Mouse (Mus musculus): ENCODE data around the gene Laptm5. TPM values are rescaled to one million over a fixed set of nuclear protein-coding genes. Genes with fewer than 3 reads are reported as not detected.

The Laptm5 gene
- total RNA-seq, 1 experiment: 40.0 TPM

DNA sequence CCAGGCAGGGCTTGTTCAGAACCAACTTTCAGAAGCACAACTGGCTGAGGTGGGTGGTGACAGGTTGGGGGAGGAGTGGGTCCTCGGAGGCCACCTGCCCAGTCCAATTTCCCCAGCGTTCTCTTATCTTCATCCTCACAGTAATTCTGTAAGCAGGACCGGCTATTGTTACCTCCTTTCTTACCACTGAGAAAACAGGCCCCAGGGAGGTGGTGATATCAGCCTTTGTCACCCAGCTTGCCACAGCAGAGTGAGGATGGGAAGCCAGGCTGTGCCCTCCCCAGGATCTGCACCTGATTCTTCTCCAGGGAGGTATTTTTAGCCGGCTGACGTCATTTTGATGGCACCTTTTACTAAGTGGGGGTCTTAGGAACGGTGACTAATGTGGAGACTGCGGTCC, 7.9 kb upstream of the Laptm5 start:
- in situ Hi-C loops (cut with MboI; ENCODE audit: low sequenced_read_pairs in 2 of 2, unreplicated experiment in 2 of 2): no loop called here
- Histone ChIP-seq H3K4me3 (ENCODE audit: insufficient read depth in 1 of 2, low read depth in 1 of 2, low read length in 2 of 2, poor library complexity in 1 of 2, severe bottlenecking in 1 of 2) (no peak overlapping the region), H3K4me1 (ENCODE audit: control insufficient read depth in 2 of 2, insufficient read depth in 2 of 2, low read length in 2 of 2, poor library complexity in 1 of 2) (peaks cover 0 to 1% of the 10 kb centered on the region in 2 experiments; a peak in 2 of 4 replicates), H3K36me3 (ENCODE audit: control insufficient read depth, insufficient read depth, low read length, poor library complexity, severe bottlenecking) (0 out of 2 replicates have a peak, but pooled peaks cover 2% of the 10 kb centered on the region), H3K9me3 (ENCODE audit: control insufficient read depth, insufficient read depth, low read depth, low read length) (no peaks in the 10 kb centered on the region), H3K27ac (ENCODE audit: insufficient read depth, low read depth, low read length, poor library complexity, severe bottlenecking) (no peak overlapping the region), H3K9ac (ENCODE audit: insufficient read depth, low read depth, low read length, poor library complexity, severe bottlenecking) (no peak overlapping the region)
- TF ChIP-seq CHD2 (IDR thresholded peaks at IDR 0.05; ENCODE audit: low read depth, low read length): no peak
- TF ChIP-seq HCFC1 (IDR thresholded peaks at IDR 0.05; ENCODE audit: borderline replicate concordance, insufficient read depth, low read length): no peak
- no peak for TF ChIP-seq ZC3H11A (IDR thresholded peaks at IDR 0.05; ENCODE audit: borderline replicate concordance, low read depth, low read length)
- TF ChIP-seq MAFK (IDR thresholded peaks at IDR 0.05; ENCODE audit: insufficient read depth, low read depth, low read length): no peak
- no peak for TF ChIP-seq ZNF384 (IDR thresholded peaks at IDR 0.05; ENCODE audit: low read depth, low read length)
- DNase-seq (ENCODE audit: low read depth, low spot score): no peak

DNA sequence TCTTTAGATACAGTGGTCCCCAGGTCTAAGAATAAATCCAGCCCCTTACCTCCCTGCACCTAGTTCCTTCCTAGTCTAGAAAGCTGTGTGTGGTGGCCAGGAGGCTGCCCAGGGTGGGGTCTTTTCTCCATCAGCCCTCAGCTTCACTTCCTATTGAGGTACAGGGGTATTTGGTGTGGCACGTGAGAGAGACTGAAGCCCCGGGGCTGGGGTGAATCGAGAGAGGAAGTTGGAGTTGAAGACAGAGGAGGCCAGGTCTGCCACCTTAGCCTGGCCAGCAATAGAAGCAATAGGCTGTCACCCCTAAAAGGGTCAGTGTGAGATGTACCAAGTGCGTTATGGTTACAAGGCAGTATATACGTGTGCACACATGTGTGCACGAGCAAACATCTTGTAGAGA, 7.0 kb upstream of the Laptm5 start:
- Histone ChIP-seq H3K9ac (ENCODE audit: insufficient read depth, low read depth, low read length, poor library complexity, severe bottlenecking) (no peak overlapping the region), H3K27ac (ENCODE audit: insufficient read depth, low read depth, low read length, poor library complexity, severe bottlenecking) (no peak overlapping the region), H3K4me1 (ENCODE audit: control insufficient read depth in 2 of 2, insufficient read depth in 2 of 2, low read length in 2 of 2, poor library complexity in 1 of 2) (peaks cover 1 to 6% of the 10 kb centered on the region in 2 experiments; a peak in 2 of 4 replicates)

DNA sequence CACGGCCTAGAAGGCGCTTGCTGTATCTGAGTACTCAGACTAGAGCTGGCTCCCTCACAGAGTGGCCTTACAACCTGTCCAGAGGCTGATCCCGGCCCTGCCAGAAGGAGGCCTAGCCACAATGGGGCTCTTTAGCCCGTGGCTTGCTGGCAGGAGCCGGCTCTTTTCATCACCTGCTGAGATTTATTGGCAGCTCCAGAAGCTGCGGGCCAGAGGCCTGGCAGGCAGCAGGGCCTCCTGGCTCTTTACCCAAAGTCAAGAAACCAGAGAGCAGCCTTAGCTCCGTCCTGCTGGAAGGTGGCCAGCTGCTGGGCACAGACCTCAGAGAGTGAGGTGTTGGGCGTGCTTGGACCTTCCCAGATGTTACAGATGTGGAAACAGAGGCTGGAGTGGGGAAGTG, 6.6 kb upstream of the Laptm5 start:
- H3K4me3 ChIP-seq (ENCODE audit: insufficient read depth in 1 of 2, low read depth in 1 of 2, low read length in 2 of 2, poor library complexity in 1 of 2, severe bottlenecking in 1 of 2): no peak overlapping the region
- H3K9ac ChIP-seq (ENCODE audit: insufficient read depth, low read depth, low read length, poor library complexity, severe bottlenecking): no peak overlapping the region
- in situ Hi-C loops (cut with MboI; ENCODE audit: low sequenced_read_pairs in 2 of 2, unreplicated experiment in 2 of 2): no loop called here
- TF ChIP-seq MAFK (IDR thresholded peaks at IDR 0.05; ENCODE audit: insufficient read depth, low read depth, low read length) (no peak), CHD2 (IDR thresholded peaks at IDR 0.05; ENCODE audit: low read depth, low read length) (no peak), HCFC1 (IDR thresholded peaks at IDR 0.05; ENCODE audit: borderline replicate concordance, insufficient read depth, low read length) (no peak), ZNF384 (IDR thresholded peaks at IDR 0.05; ENCODE audit: low read depth, low read length) (no peak), ZC3H11A (IDR thresholded peaks at IDR 0.05; ENCODE audit: borderline replicate concordance, low read depth, low read length) (no peak)
- H3K9me3 ChIP-seq (ENCODE audit: control insufficient read depth, insufficient read depth, low read depth, low read length): no peaks in the 10 kb centered on the region
- no peak overlapping the region for H3K27ac ChIP-seq (ENCODE audit: insufficient read depth, low read depth, low read length, poor library complexity, severe bottlenecking)
- H3K4me1 ChIP-seq (ENCODE audit: control insufficient read depth in 2 of 2, insufficient read depth in 2 of 2, low read length in 2 of 2, poor library complexity in 1 of 2): peaks cover 1 to 6% of the 10 kb centered on the region in 2 experiments; a peak in 3 of 4 replicates
- no peaks in the 10 kb centered on the region for H3K36me3 ChIP-seq (ENCODE audit: control insufficient read depth, insufficient read depth, low read length, poor library complexity, severe bottlenecking)
- DNase-seq (ENCODE audit: low read depth, low spot score): no peak

More for the DNA sequence above, 7.0 kb upstream of the Laptm5 start:
- DNase-seq (ENCODE audit: low read depth, low spot score): no peak
- no peak for TF ChIP-seq MAFK (IDR thresholded peaks at IDR 0.05; ENCODE audit: insufficient read depth, low read depth, low read length)
- no peak for TF ChIP-seq ZC3H11A (IDR thresholded peaks at IDR 0.05; ENCODE audit: borderline replicate concordance, low read depth, low read length)
- TF ChIP-seq CHD2 (IDR thresholded peaks at IDR 0.05; ENCODE audit: low read depth, low read length): no peak
- TF ChIP-seq ZNF384 (IDR thresholded peaks at IDR 0.05; ENCODE audit: low read depth, low read length): no peak
- no peak for TF ChIP-seq HCFC1 (IDR thresholded peaks at IDR 0.05; ENCODE audit: borderline replicate concordance, insufficient read depth, low read length)
- in situ Hi-C loops (cut with MboI; ENCODE audit: low sequenced_read_pairs in 2 of 2, unreplicated experiment in 2 of 2): no loop called here
- Histone ChIP-seq H3K36me3 (ENCODE audit: control insufficient read depth, insufficient read depth, low read length, poor library complexity, severe bottlenecking) (0 out of 2 replicates have a peak, but pooled peaks cover under 1% of the 10 kb centered on the region), H3K9me3 (ENCODE audit: control insufficient read depth, insufficient read depth, low read depth, low read length) (no peaks in the 10 kb centered on the region), H3K4me3 (ENCODE audit: insufficient read depth in 1 of 2, low read depth in 1 of 2, low read length in 2 of 2, poor library complexity in 1 of 2, severe bottlenecking in 1 of 2) (no peak overlapping the region)

DNA sequence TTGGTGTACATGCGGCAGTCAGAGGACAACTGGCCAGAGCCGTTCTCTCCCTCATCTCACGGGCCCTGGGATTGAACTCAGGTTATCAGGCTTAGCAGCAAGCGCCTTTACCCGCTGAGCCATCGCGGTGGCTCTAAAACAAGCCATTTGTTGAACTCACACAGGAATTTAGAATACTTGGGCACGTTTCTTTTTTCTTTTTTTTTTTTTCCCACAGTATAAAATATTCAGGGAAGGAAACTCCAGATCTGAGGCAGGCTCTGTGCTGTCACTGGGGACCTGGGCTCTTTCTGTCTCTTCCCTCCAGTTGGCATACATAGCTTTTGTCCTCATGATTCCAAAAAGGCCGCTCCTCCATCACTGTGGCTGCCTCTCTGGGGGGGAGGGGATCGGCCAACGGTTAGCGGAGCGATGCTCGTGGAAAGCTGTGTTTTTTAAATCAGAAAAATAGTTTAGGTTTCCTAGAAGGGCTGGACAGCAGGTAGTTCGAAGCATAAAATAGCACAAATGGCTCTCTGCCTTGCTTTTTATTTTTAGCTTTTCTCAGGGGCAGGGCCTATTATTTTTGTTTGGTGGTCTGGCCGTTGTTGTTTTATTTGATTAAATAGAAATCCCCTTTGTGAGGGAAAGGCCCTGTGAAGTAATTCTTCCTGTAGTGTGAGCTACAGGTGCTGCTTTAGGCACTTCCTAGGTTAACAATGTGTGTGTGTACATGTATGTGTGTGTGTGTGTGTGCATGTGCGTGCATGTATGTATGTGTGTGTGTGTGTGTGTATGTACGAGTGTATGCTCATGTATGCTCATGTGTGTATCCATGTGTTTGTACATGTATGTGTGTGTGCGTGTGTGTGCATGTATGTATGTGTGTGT, 5.5 kb upstream of the Laptm5 start:
- no peaks in the 10 kb centered on the region for H3K9me3 ChIP-seq (ENCODE audit: control insufficient read depth, insufficient read depth, low read depth, low read length)
- no peak for DNase-seq (ENCODE audit: low read depth, low spot score)
- no peak overlapping the region for H3K4me3 ChIP-seq (ENCODE audit: insufficient read depth in 1 of 2, low read depth in 1 of 2, low read length in 2 of 2, poor library complexity in 1 of 2, severe bottlenecking in 1 of 2)
- peaks cover 1 to 6% of the 10 kb centered on the region in 2 experiments; a peak in 3 of 4 replicates for H3K4me1 ChIP-seq (ENCODE audit: control insufficient read depth in 2 of 2, insufficient read depth in 2 of 2, low read length in 2 of 2, poor library complexity in 1 of 2)
- no peak for TF ChIP-seq HCFC1 (IDR thresholded peaks at IDR 0.05; ENCODE audit: borderline replicate concordance, insufficient read depth, low read length)
- no peaks in the 10 kb centered on the region for H3K36me3 ChIP-seq (ENCODE audit: control insufficient read depth, insufficient read depth, low read length, poor library complexity, severe bottlenecking)
- in situ Hi-C loops (cut with MboI; ENCODE audit: low sequenced_read_pairs in 2 of 2, unreplicated experiment in 2 of 2): no loop called here
- no peak overlapping the region for H3K27ac ChIP-seq (ENCODE audit: insufficient read depth, low read depth, low read length, poor library complexity, severe bottlenecking)
- no peak overlapping the region for H3K9ac ChIP-seq (ENCODE audit: insufficient read depth, low read depth, low read length, poor library complexity, severe bottlenecking)
